Mouse (Mus musculus) liver, postnatal 0 days (tissue): ENCODE measurements around the gene Fign.

Source experiments
- CTCF ChIP-seq: sonication (generic); IDR thresholded peaks from 2 replicates; pipeline ENCODE4 v1.5.1; 2016; ENCODE audit warnings: antibody characterized with exemption, low read depth
- EP300 ChIP-seq: IDR thresholded peaks from 2 replicates; pipeline ENCODE4 v1.6.1; 2016; ENCODE audit warnings: antibody characterized with exemption, low read depth, mild to moderate bottlenecking

DNA sequence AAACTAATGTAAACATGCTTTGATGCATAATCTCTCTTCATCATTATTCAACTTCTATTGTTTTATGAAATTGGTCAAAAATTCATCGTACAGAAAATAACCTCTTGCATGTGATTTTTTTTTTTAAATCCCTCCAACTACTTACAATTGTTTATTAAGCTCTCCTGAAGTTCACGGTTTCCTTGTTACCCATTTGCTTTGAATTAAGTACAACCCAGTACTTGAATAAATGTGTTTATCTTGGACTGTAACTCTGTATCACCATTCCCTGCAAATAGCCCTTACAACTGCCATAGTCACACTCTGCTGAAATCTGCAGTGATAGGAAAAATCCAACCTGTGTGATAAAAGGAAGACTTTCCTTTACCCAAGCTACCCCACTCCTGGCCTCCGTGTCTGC lies 19.3 kb downstream of the Fign start:
- TF ChIP-seq EP300 (no peak), CTCF (no peak)
